Mouse (Mus musculus): ENCODE data around the gene Nrde2.

DNA sequence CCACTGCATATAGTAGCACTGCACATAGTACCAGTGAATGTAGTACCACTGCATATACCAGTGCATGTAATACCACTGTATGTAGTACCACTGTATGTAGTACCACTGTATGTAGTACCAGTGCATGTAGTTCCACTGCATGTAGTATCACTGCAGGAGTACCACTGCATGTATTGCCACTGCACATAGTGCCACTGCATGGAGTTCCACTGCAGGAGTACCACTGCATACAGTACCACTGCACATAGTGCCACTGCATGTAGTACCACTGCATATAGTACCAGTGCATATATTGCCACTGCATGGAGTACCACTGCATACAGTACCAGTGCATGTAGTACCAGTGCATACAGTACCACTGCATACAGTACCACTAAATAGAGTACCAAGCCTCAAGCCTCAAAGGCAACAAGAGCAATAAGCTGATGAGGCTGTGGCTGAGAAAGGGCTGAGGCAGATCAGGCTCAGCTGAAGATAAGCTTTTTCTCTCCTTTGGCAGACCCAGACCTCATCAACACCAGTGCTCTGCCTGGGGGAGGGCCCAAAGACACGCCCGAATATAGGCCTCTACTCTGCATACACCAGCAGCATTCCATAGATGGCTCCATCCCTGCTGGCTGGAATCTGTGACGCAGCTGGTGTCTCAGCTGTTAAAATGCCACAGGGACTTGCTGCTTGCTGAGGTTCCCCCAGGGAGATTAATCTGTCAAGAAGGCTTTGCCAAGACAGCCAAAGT, 59.3 kb downstream of the Nrde2 start:
- TF ChIP-seq GATA1 (IDR thresholded peaks at IDR 0.05; ENCODE audit: borderline replicate concordance, low read length) (no peak), FLI1 (IDR thresholded peaks at IDR 0.05; ENCODE audit: low read length) (no peak)

Measured in megakaryocyte, embryonic 14.5 days (primary cell).